Mouse (Mus musculus) heart, adult 2 months (tissue): ENCODE data around the gene Catspere2.
"Not testable (repeated sequence)": the region's sequence is repeated elsewhere in the genome, so short reads cannot be mapped to it uniquely, and the experiment has no call there.

Experiments
- CTCF ChIP-seq: fragments of 200-600 bp; IDR thresholded peaks from 2 replicates; pipeline ENCODE4 v1.8.1; 2022; ENCODE audit warnings: antibody characterized with exemption, mild to moderate bottlenecking, moderate library complexity
- EP300 ChIP-seq: fragments of 200-500 bp; IDR thresholded peaks from 2 replicates; pipeline ENCODE4 v1.6.1; 2011; ENCODE audit warnings: low read depth, low read length, control low read depth; ENCODE audit not compliant: insufficient read depth

- peak; percentile 58 for TF ChIP-seq CTCF
- TF ChIP-seq EP300: not testable (repeated sequence)
These were observed 42.7 kb upstream of the Catspere2 start for GRCm38 (mm10) chr1:177940422-177940977.
